Mouse (Mus musculus) liver, embryonic 15.5 days (tissue): ENCODE measurements around the gene Nkpd1. TPM values are rescaled to one million over a fixed set of nuclear protein-coding genes. Genes with fewer than 3 reads are reported as not detected.

Experiments used
- polyA plus RNA-seq: library from polyadenylated mRNA; unstranded; fragments of >200 nt; fragmentation: Nextera tagmentation; extraction: Ambion mirVana; gene quantifications from 2 replicates; pipeline ENCODE4 v1.2.1, GENCODE M21; 2015

Gene Nkpd1
- polyA plus RNA-seq, 1 experiment from 2014 or later, result not detected

Other genes starting within 250 kb of the Nkpd1 start
- 41.2 and 42.4 TPM in 2 replicates for gene Vasp, start 246.0 kb upstream of the Nkpd1 start, polyA plus RNA-seq
- gene Ppm1n, start 237.8 kb upstream of the Nkpd1 start, polyA plus RNA-seq, result 0.05 TPM in 1 of 2 replicates, not detected in the other
- gene Rtn2, start 235.2 kb upstream of the Nkpd1 start, polyA plus RNA-seq, result 3.9 and 5.2 TPM in 2 replicates
- 0.03 TPM in 1 of 2 replicates, not detected in the other for gene Fosb, start 207.8 kb upstream of the Nkpd1 start, polyA plus RNA-seq
- 14.0 and 14.5 TPM in 2 replicates for gene Ercc1, start 173.1 kb upstream of the Nkpd1 start, polyA plus RNA-seq
- 7.9 and 8.1 TPM in 2 replicates for gene Cd3eap, start 158.4 kb upstream of the Nkpd1 start, polyA plus RNA-seq
- 0.94 and 1.5 TPM in 2 replicates for gene Ppp1r13l, start 158.1 kb upstream of the Nkpd1 start, polyA plus RNA-seq
- 6.2 and 7.5 TPM in 2 replicates for gene Ercc2, start 135.8 kb upstream of the Nkpd1 start, polyA plus RNA-seq
- 0.46 and 0.84 TPM in 2 replicates for gene Klc3, start 113.7 kb upstream of the Nkpd1 start, polyA plus RNA-seq
- gene Ckm, start 113.1 kb upstream of the Nkpd1 start, polyA plus RNA-seq, result 32.2 and 49.9 TPM in 2 replicates
- 1.2 and 1.6 TPM in 2 replicates for gene Mark4, start 59.0 kb upstream of the Nkpd1 start, polyA plus RNA-seq
- 0.85 and 1.2 TPM in 2 replicates for gene Exoc3l2, start 54.5 kb upstream of the Nkpd1 start, polyA plus RNA-seq
- 0.79 and 1.1 TPM in 2 replicates for gene Bloc1s3, start 9.5 kb upstream of the Nkpd1 start, polyA plus RNA-seq
- 41.2 and 42.0 TPM in 2 replicates for gene Trappc6a, start 9.4 kb upstream of the Nkpd1 start, polyA plus RNA-seq
- gene Ppp1r37, start 45.2 kb downstream of the Nkpd1 start, polyA plus RNA-seq, result 10.2 and 15.7 TPM in 2 replicates
- 0.60 and 0.81 TPM in 2 replicates for gene Zfp296, start 59.4 kb downstream of the Nkpd1 start, polyA plus RNA-seq
- 79.6 and 90.9 TPM in 2 replicates for gene Gemin7, start 59.8 kb downstream of the Nkpd1 start, polyA plus RNA-seq
- 12.2 and 13.4 TPM in 2 replicates for gene Clasrp, start 86.6 kb downstream of the Nkpd1 start, polyA plus RNA-seq
- 1.7 TPM in 2 replicates for gene Relb, start 111.6 kb downstream of the Nkpd1 start, polyA plus RNA-seq
- 48.3 and 48.8 TPM in 2 replicates for gene Clptm1, start 147.2 kb downstream of the Nkpd1 start, polyA plus RNA-seq
- gene Apoc2, start 160.1 kb downstream of the Nkpd1 start, polyA plus RNA-seq, result 1,160 and 1,332 TPM in 2 replicates
- gene Gm44805, start 163.6 kb downstream of the Nkpd1 start, polyA plus RNA-seq, result 22.2 and 29.1 TPM in 2 replicates
- gene Apoc4, start 163.6 kb downstream of the Nkpd1 start, polyA plus RNA-seq, result 273 and 372 TPM in 2 replicates
- 609 and 611 TPM in 2 replicates for gene Apoc1, start 174.8 kb downstream of the Nkpd1 start, polyA plus RNA-seq
- 2,704 and 3,478 TPM in 2 replicates for gene Apoe, start 181.3 kb downstream of the Nkpd1 start, polyA plus RNA-seq
- gene Tomm40, start 197.6 kb downstream of the Nkpd1 start, polyA plus RNA-seq, result 87.2 and 91.8 TPM in 2 replicates
- 15.2 and 19.5 TPM in 2 replicates for gene Nectin2, start 232.6 kb downstream of the Nkpd1 start, polyA plus RNA-seq